Mouse (Mus musculus): ENCODE data around the gene Cdc14a. TPM values are rescaled to one million over a fixed set of nuclear protein-coding genes. Genes with fewer than 3 reads are reported as not detected.

Cdc14a gene
- polyA plus RNA-seq, 1 experiment from 2014 or later: 10.1 TPM

DNA sequence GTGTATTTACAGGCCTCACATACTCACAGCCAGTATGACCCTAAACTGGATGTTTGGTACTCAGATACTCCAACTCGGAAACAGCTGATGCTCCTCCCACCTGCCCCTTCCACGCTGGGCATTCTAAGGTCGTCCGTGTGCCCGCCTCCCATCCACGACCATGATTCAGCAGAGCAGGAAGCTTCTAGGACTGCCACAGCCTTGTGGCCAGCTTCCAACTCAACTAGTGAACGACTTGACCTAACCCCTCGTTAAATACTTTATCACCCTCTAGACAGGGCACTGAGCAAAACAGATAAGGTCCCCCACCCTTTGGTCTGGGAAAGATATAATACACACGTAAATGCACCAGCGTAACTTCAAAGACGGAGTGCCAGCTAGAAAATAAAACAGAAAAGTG, 35.0 kb downstream of the Cdc14a start:
- 54% methylated on average over 11 of the region's 11 CpGs for WGBS
- Histone ChIP-seq H3K4me1 (peaks cover 7% of the 10 kb centered on the region; the same call in 1 of the 2 replicates), H3K27ac (no peak overlapping the region), H3K4me3 (no peak overlapping the region), H3K9ac (no peak overlapping the region), H3K9me3 (no peaks in the 10 kb centered on the region), H3K27me3 (no peaks in the 10 kb centered on the region), H3K36me3 (peaks cover 26% of the 10 kb centered on the region), H3K4me2 (replicated peaks) (no peak overlapping the region)
- ATAC-seq (ENCODE audit: low FRiP score, low read depth): no peak

DNA sequence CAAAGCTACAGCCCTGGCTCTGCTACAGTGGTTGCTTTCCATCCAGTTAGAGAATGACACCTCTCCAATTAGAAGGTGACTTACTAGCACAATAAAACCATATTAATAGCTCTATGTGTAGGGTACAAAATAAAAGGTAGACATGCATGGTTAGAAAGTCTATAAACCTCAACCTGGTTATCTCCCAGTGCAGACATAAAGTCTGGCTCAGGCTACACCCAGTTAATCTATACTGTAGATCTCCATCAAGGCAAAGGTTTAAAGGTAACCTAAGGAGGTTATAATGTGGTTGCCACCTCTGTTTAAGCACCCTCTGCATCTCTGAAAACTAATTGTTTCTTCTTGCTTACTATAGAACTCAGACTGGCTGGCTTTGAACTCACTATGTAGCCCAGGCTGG, 36.9 kb downstream of the Cdc14a start:
- H3K9me3 ChIP-seq: no peaks in the 10 kb centered on the region
- H3K9ac ChIP-seq: no peak overlapping the region
- H3K27ac ChIP-seq: no peak overlapping the region
- H3K4me1 ChIP-seq: peaks cover 7% of the 10 kb centered on the region; the same call in 1 of the 2 replicates
- ATAC-seq (ENCODE audit: low FRiP score, low read depth): no peak
- H3K36me3 ChIP-seq: peaks cover 18% of the 10 kb centered on the region
- no peaks in the 10 kb centered on the region for H3K27me3 ChIP-seq
- no peak overlapping the region for H3K4me2 ChIP-seq (replicated peaks)
- H3K4me3 ChIP-seq: no peak overlapping the region

DNA sequence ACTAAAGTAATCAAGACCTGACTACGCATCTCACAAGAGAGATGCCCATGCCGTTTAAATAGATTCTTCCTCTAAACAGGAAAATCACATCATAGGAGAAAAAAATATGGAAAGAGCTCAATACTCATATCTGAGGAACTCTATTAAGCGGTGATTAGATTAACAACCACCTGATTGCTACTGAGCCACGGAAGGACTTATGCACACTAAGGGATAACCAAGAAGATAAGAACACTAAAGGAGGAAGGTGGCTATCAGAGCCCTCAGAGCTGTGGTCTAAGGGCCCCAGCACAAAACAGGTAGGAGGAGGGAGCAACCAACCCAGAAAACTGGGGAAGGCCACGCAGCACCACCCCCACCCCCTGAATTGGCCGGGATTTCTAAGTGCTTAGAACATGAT, 37.5 kb downstream of the Cdc14a start:
- Histone ChIP-seq H3K9me3 (no peaks in the 10 kb centered on the region), H3K27me3 (no peaks in the 10 kb centered on the region), H3K4me2 (replicated peaks) (no peak overlapping the region), H3K4me1 (peaks cover 1% of the 10 kb centered on the region; the same call in 1 of the 2 replicates), H3K36me3 (peaks cover 13% of the 10 kb centered on the region), H3K4me3 (no peak overlapping the region), H3K9ac (no peak overlapping the region), H3K27ac (no peak overlapping the region)
- ATAC-seq (ENCODE audit: low FRiP score, low read depth): no peak
- 78% methylated on average over 6 of the region's 6 CpGs for WGBS

DNA sequence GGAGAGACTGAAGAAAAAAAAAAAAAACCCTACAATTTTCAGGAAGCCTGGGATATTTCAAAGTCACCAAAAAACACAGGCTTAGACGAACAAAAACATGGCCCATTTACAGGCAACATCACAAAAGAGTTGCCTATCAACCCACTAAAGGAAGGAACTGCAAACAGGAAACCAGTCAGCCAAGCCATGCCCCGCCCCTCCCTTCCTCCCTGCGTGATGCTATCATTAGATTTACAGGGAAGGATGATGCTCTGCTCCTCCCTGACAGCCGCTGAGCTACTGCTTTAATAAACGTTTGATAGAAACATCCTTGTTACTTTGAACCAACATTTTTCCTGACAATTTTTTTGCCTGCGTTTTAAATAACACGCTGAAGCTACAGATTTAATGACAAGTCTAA, 39.5 kb downstream of the Cdc14a start:
- WGBS: 78% methylated on average over 7 of the region's 7 CpGs
- no peak overlapping the region for H3K27ac ChIP-seq
- H3K9me3 ChIP-seq: no peaks in the 10 kb centered on the region
- H3K9ac ChIP-seq: no peak overlapping the region
- ATAC-seq (ENCODE audit: low FRiP score, low read depth): no peak
- peaks cover 4% of the 10 kb centered on the region; the same call in 1 of the 2 replicates for H3K4me1 ChIP-seq
- no peaks in the 10 kb centered on the region for H3K27me3 ChIP-seq
- no peak overlapping the region for H3K4me2 ChIP-seq (replicated peaks)
- H3K4me3 ChIP-seq: no peak overlapping the region
- H3K36me3 ChIP-seq: peaks cover 10% of the 10 kb centered on the region

DNA sequence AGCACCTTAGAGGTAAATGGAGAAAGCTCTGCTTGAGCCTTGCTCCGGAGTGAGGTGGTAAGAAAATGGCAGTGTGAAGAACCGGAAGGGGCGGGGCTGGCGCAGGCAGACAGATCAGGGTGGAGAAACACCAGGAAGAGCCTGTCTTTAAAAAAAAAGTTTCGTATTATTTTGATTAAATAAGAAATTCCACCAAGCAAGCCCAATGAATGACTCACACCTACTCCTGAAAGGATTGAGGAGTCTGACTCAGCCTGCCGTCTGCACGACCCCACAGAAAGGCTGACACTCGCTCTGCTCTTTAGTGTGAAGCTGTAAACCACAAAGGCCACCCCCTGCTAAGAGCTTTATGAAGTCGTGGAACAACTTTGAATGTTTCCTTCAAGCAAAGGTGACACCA, 43.5 kb downstream of the Cdc14a start:
- no peak overlapping the region for H3K9ac ChIP-seq
- H3K27me3 ChIP-seq: no peaks in the 10 kb centered on the region
- H3K4me1 ChIP-seq: peaks cover 4% of the 10 kb centered on the region; the same call in 1 of the 2 replicates
- H3K36me3 ChIP-seq: no peaks in the 10 kb centered on the region; the same call in 1 of the 2 replicates
- H3K27ac ChIP-seq: no peak overlapping the region
- H3K9me3 ChIP-seq: no peaks in the 10 kb centered on the region
- ATAC-seq (ENCODE audit: low FRiP score, low read depth): no peak
- no peak overlapping the region for H3K4me3 ChIP-seq
- WGBS: 49% methylated on average over 9 of the region's 9 CpGs
- H3K4me2 ChIP-seq (replicated peaks): no peak overlapping the region

DNA sequence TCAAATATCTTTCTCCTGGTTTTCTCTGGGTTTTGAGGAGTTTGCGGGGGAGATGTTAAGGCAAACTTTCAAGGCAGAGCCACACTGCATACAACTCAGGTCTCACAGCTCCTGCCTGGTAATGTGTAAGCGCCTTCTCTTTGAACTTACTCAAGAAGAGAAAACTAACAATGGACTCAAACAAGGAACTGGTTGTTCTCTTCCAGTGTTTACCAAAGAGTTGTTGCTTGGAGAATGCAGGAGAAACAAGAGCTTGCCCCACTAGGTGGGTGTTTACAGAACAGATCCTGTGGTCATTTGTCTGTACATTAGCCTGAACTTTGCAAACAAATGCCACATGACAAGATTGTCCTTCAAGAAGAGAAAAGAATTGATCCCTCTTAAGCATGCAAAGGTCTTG, 48.4 kb downstream of the Cdc14a start:
- Histone ChIP-seq H3K27me3 (no peaks in the 10 kb centered on the region), H3K4me2 (replicated peaks) (no peak overlapping the region), H3K27ac (no peak overlapping the region), H3K4me3 (no peak overlapping the region), H3K4me1 (peaks cover 2% of the 10 kb centered on the region; the same call in 1 of the 2 replicates), H3K9me3 (no peaks in the 10 kb centered on the region), H3K36me3 (no peaks in the 10 kb centered on the region), H3K9ac (no peak overlapping the region)
- 92% methylated on average over 2 of the region's 2 CpGs for WGBS
- no peak for ATAC-seq (ENCODE audit: low FRiP score, low read depth)

DNA sequence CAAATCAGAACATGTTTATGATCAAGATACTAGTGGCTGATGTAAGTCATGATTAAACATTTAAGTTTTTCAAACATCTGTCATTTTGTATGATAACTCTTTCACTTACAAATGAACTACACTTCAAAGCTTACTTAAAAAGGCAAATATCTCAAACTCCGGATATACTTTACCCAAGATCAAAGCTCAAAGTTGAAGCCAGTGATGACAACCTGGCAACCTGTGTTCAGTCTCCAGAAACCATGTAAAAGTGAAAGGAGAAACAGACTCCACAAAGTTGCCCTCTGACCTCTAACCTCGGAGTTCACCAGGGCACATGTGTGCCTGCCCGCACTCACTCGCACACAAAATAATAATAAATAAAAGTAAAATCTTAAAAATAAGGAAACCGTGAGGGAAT, 49.3 kb downstream of the Cdc14a start:
- Histone ChIP-seq H3K4me3 (no peak overlapping the region), H3K27ac (no peak overlapping the region), H3K9ac (no peak overlapping the region), H3K4me1 (no peaks in the 10 kb centered on the region), H3K9me3 (no peaks in the 10 kb centered on the region), H3K27me3 (no peaks in the 10 kb centered on the region), H3K36me3 (no peaks in the 10 kb centered on the region), H3K4me2 (replicated peaks) (no peak overlapping the region)
- no peak for ATAC-seq (ENCODE audit: low FRiP score, low read depth)
- 80% methylated on average over 5 of the region's 5 CpGs for WGBS

DNA sequence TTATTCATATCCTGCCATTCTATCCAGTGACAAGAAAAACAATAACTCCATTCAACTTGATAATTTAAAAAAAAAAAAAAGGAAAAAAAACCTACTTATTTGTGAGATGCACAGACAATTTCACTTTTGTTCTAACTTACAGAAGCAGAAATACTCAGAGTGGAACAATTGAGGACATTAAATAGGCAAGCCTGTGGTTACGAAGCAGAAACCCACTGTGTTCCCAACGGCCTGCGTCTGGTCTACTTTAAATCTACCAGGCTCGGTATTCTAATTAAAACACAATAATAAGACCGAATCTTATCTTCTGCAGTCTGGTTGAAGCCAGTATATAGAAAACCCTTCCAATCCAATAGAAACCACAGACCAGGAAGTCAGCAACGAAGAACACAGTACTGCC, 50.6 kb downstream of the Cdc14a start:
- no peaks in the 10 kb centered on the region for H3K36me3 ChIP-seq
- no peaks in the 10 kb centered on the region for H3K9me3 ChIP-seq
- H3K27me3 ChIP-seq: no peaks in the 10 kb centered on the region
- no peak for ATAC-seq (ENCODE audit: low FRiP score, low read depth)
- WGBS: 72% methylated on average over 6 of the region's 6 CpGs
- H3K4me2 ChIP-seq (replicated peaks): no peak overlapping the region
- H3K4me1 ChIP-seq: peaks cover 11% of the 10 kb centered on the region
- no peak overlapping the region for H3K4me3 ChIP-seq
- H3K9ac ChIP-seq: no peak overlapping the region
- H3K27ac ChIP-seq: no peak overlapping the region

DNA sequence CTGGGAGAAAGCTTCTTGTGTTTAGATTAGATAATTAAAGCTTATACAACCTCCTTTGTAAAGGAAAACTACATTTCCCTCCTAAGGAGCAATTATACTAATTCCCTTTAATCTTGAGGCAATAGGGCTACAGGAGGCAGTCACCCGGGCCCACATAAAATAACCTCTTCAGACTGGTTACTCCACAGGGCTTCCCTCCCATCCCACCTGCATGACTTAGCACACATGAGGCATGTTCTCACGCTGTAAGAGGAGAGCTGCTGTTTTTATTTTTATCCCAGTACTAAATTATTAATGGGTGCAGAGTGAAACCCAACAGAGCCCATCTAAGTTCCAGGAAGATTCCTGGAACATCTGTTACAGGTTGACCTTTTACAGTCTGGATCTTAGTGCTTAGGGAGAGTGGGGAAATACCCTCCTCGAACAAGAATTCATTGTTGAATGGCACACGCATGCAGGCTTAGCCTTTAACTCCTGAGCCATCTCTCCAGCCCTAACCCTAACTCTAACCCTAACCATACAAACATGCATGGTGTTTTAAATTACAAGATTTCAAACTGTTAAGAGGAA, 54.9 kb downstream of the Cdc14a start:
- no peak for ATAC-seq (ENCODE audit: low FRiP score, low read depth)
- no peak overlapping the region for H3K4me2 ChIP-seq (replicated peaks)
- no peak overlapping the region for H3K27ac ChIP-seq
- H3K36me3 ChIP-seq: 0 out of 2 replicates have a peak, but pooled peaks cover 12% of the 10 kb centered on the region
- H3K4me1 ChIP-seq: peaks cover 13% of the 10 kb centered on the region
- no peaks in the 10 kb centered on the region for H3K27me3 ChIP-seq
- no peak overlapping the region for H3K9ac ChIP-seq
- H3K9me3 ChIP-seq: no peaks in the 10 kb centered on the region
- WGBS: 11% methylated on average over 4 of the region's 4 CpGs
- H3K4me3 ChIP-seq: no peak overlapping the region

DNA sequence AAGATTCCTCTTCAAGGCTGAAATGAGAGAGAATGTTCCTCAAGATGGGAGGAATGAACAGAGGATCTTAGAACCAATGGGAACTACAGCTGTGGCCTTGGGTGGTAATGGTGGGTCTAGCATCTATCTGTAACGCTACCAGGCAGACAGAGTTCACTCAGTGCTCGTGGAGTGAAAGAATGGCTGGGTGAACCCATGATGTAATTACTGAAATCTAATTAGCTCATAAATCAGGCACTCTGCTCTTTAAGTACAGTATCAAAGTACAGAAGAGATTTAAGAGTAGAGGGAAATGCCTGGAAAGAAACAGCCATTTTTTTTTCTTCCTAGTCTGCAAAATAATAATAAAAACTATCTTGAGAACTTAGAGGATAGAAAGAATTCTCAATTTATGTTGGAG, 57.7 kb downstream of the Cdc14a start:
- Histone ChIP-seq H3K9me3 (no peaks in the 10 kb centered on the region), H3K4me2 (replicated peaks) (no peak overlapping the region), H3K9ac (no peak overlapping the region), H3K27ac (no peak overlapping the region), H3K27me3 (no peaks in the 10 kb centered on the region), H3K4me1 (peaks cover 13% of the 10 kb centered on the region), H3K4me3 (no peak overlapping the region), H3K36me3 (peaks cover 14% of the 10 kb centered on the region; the same call in 1 of the 2 replicates)
- no peak for ATAC-seq (ENCODE audit: low FRiP score, low read depth)
- WGBS: 46% methylated on average over 2 of the region's 2 CpGs

DNA sequence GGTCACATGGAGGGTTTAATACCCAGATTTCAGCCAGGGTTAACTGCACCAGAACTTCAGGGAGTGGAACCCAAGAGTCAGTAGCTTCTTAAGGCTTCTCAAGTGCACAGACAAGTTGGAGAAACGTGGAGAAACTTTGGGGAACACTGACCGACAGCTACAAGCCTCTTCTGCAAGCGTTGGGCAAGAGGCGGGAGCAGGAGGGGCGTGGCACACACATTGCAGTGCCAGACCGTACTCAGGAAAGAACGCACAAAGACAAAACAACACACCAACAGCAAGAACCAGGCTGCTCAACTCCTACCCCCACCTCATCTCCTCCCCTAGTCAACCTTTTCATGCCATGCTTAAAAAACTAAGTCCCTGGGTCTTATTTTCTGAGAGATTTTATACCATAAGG, 61.9 kb downstream of the Cdc14a start:
- H3K4me2 ChIP-seq (replicated peaks): no peak overlapping the region
- H3K27me3 ChIP-seq: no peaks in the 10 kb centered on the region
- H3K4me3 ChIP-seq: no peak overlapping the region
- H3K36me3 ChIP-seq: peaks cover 17% of the 10 kb centered on the region
- H3K27ac ChIP-seq: no peak overlapping the region
- no peak for ATAC-seq (ENCODE audit: low FRiP score, low read depth)
- no peak overlapping the region for H3K9ac ChIP-seq
- 85% methylated on average over 7 of the region's 7 CpGs for WGBS
- no peaks in the 10 kb centered on the region for H3K4me1 ChIP-seq
- no peaks in the 10 kb centered on the region for H3K9me3 ChIP-seq

DNA sequence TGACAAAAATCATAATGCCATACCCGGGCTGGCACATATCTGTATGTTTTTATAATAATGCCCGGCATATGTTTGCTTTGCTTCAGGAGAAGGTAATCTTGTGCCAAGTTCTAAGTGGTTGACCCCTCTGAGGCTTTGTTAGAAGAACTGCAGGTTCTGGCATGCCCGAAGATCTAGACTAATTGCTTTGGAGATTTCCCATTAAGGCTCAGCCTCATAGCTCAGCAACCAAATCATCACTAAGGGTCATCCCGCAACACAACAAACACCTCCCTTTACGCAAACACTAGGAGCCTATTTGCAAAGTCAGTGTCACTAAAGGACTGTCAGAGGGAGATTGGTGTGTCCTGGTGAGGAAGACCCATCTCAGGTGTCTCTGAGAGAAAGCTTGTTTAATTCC, 62.7 kb downstream of the Cdc14a start:
- Histone ChIP-seq H3K36me3 (peaks cover 17% of the 10 kb centered on the region), H3K27me3 (no peaks in the 10 kb centered on the region), H3K9ac (no peak overlapping the region), H3K4me3 (no peak overlapping the region), H3K9me3 (no peaks in the 10 kb centered on the region), H3K27ac (no peak overlapping the region), H3K4me1 (no peaks in the 10 kb centered on the region), H3K4me2 (replicated peaks) (no peak overlapping the region)
- ATAC-seq (ENCODE audit: low FRiP score, low read depth): no peak
- WGBS: 93% methylated on average over 5 of the region's 5 CpGs

DNA sequence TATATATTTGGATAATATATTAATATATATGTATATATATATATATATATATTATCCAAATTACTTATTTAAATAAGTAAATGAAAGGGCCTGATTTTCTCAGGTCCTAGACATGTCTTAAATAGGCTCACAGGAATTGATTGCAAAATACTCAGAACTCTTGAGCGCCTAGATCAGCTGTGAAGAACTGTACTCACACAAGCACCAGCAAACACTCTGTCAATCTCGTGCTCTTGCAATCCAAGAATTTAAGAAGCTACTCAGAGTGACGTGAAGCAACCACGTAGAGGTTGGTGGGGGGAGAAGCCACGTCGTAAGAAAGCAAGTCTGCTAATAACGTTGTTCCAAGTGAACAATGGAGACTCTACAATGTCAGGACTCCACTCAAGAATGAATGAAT, 66.0 kb downstream of the Cdc14a start:
- H3K9ac ChIP-seq: no peak overlapping the region

More for the DNA sequence above, 66.0 kb downstream of the Cdc14a start:
- 91% methylated on average over 7 of the region's 7 CpGs for WGBS
- ATAC-seq (ENCODE audit: low FRiP score, low read depth): no peak
- Histone ChIP-seq H3K4me2 (replicated peaks) (no peak overlapping the region), H3K27ac (no peak overlapping the region), H3K4me1 (peaks cover 9% of the 10 kb centered on the region; the same call in 1 of the 2 replicates), H3K4me3 (no peak overlapping the region), H3K9me3 (no peaks in the 10 kb centered on the region), H3K27me3 (no peaks in the 10 kb centered on the region), H3K36me3 (peaks cover 11% of the 10 kb centered on the region)
